Mouse (Mus musculus) G1E-ER4 (cell line): ENCODE measurements at regions not wholly inside any gene's neighbourhood (a gene's known extent, or its start where the extent isn't known, plus 50 kb on each side); places are given as distances from the start of the nearest gene placed in this dataset.

Experiments used
- GATA1 ChIP-seq: IDR thresholded peaks from one replicate; pipeline ENCODE4 v1.8.0; 2012; ENCODE audit warnings: low read length, inconsistent platforms

DNA sequence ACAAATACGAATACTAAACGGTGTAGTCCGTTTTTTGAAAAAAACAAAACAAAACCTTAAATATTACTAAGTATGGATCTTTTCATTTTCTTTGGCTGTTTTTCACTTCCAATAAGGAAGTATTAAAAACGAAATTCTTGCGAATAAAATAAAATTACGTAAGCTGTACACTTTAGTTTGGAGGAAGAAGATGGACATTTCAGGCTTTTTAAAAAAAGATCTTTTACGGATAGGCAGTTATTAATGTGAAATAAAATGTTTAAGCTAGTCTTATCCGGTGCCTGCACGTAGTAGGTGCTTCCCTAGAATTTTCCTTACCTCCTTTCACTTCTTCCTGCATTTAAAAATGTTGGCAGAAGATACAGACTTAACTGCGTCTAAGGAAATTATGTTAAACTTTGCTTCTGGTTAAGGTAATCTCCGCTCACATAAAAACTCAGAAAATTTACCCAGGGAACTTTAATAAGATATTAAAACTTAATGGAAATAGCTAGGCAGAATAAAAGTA lies 80.8 kb downstream of the Kcnrg start:
- TF ChIP-seq GATA1, result no peak

GRCm38 (mm10) chr14:61688666-61689065 lies 81.4 kb downstream of the Kcnrg start:
- no peak for TF ChIP-seq GATA1

DNA sequence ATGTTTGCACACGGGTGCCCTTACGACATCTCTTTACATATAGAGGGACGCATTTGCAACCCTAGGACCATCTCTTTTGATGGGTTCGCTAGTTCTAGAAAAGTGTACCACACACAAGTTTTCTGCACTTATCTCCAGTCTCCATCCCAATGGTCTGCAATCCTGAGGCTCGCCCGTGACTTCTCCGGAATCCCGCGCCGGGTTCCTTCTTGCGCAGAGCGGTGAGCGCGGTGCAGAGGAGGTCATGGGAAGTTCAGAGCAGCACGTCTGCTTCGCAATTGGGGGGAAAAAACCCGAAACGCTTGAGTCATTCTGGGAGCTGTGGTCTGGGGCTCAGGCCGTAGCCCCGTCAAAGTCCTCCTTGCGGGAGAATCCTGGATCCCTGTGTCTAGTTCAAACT lies 82.0 kb downstream of the Kcnrg start:
- no peak for TF ChIP-seq GATA1

- no peak for TF ChIP-seq GATA1
These were observed 82.5 kb downstream of the Kcnrg start for GRCm38 (mm10) chr14:61689776-61690175.

- peak; percentile 16 for TF ChIP-seq GATA1
These were observed 84.6 kb downstream of the Kcnrg start for GRCm38 (mm10) chr14:61691785-61692372.

- TF ChIP-seq GATA1, result no peak
These were observed 87.5 kb downstream of the Kcnrg start for GRCm38 (mm10) chr14:61694796-61695195.

DNA sequence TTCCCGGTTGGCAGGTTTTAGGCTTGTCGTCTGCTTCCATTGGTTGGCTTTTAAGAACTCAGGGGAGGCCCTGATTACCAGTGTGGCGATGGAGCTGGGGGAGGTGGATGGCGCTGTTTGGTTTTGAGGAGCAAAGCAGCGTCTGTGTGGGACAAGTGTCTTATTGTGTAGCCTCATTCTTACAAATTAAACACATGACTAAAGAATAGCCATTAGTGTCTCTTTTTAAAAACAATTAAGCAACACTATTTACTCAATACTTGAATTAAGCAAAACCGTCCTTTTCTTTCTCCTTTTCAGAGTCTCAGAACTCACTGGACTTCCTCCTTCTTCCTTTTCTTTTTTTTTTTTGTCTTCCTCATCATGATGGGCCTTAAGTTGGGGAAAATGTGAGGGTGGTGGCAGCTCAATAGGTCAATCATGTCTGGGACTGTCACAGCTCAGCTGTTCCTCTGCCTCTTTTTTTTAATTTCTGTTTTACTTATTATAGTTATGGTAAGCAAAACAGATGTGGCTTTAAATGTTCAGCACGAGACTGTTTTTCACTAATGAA lies 89.1 kb downstream of the Kcnrg start:
- TF ChIP-seq GATA1, result no peak

DNA sequence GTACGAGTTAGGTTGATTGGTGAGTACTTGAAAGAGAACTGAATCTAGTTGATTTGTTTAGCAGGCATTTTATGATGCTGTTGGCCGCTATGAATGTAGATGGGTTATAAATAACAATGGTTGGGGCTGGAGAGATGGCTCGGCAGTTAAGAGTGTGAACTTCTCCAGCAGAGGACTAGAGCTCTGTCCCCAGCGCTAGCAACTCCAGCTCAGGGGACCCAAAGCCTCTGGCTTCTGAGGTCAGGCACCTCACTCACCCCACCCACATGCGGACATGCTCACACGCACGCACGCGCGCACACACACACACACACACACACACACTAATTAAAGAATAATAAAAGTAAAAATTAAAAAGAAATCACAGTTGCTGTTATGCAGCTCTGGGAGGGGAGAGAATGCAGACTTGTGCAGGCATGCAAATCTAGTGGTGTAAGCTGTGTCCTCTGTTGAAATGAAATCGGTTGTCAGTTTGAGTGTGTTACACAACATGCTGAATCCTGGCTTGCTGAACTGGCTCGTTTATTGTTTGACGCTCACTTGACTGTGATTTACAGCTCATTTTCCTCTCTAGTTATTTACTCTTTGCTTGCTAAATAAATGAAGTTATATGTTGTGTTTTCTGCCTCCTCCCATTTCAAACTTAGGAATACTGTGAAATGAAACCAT lies 89.8 kb downstream of the Kcnrg start:
- no peak for TF ChIP-seq GATA1

- no peak for TF ChIP-seq GATA1
These were observed 90.4 kb downstream of the Kcnrg start for GRCm38 (mm10) chr14:61697704-61698103.

- no peak for TF ChIP-seq GATA1
These were observed 91.2 kb downstream of the Kcnrg start for GRCm38 (mm10) chr14:61698358-61699055.

DNA sequence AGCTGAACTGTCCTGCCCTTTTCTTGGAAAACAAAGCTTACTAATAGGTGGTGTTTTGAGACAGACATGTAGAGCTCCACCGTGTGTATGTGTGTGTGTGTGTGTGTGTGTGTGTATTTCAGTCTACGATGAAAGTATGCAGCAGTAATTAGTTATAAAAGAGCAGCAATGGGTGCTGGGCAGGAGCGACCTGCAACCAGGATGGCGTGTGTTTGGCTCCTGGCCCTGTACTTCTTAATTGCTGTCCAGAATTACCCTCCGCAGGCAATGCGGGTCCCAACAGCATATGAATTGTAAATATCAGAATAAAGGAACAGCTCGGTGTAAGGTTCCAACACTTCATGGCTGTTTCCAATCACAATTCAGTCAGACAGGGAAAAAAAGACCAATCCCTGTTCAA lies 92.4 kb downstream of the Kcnrg start:
- no peak for TF ChIP-seq GATA1

- TF ChIP-seq GATA1, result no peak
These were observed 93.9 kb downstream of the Kcnrg start for GRCm38 (mm10) chr14:61701131-61701530.

- TF ChIP-seq GATA1, result no peak
These were observed 96.7 kb downstream of the Kcnrg start for GRCm38 (mm10) chr14:61703916-61704315.

GRCm38 (mm10) chr14:61706984-61707383 lies 99.7 kb downstream of the Kcnrg start:
- TF ChIP-seq GATA1, result no peak

DNA sequence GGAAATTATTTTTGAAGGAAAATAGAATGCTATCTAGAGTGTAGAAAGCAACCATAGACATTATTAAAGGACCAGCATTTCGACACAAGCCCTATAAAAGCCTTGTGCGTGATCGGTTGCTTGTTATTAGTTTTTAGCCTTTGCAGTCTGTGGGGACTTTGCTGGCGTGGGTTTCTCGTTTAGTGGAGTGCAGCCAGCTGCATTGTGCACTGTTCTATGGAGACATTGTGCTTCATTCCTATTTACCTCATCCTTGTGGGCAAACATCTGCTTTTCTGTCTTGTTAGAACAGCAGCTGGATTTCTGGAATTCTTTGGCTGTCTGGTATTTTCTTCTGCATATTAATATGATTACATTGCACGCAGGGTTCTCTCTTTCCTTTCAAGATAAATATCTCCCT lies 101.1 kb downstream of the Kcnrg start:
- no peak for TF ChIP-seq GATA1

DNA sequence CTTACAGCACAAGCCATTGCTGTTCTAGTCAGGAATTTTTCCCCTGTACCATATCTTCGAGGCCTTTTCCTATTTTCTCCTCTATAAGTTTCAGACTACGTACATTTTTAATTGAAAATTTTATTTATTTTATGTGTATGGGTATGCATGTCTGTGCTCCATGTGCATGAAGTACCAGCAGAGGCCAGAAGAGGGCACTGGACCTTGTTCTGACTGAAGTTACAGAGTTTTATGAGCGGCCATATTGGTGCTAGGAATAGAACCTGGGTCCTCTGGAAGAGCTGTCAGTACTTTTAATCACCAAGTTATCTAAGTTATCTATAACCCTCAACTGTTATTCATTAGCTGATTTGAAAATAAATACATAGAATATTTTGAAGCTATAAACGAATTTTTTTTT lies 108.5 kb downstream of the Kcnrg start:
- TF ChIP-seq GATA1, result no peak
